ENCODE assay signal across 11 mouse cellular contexts in the genomic region with DNA sequence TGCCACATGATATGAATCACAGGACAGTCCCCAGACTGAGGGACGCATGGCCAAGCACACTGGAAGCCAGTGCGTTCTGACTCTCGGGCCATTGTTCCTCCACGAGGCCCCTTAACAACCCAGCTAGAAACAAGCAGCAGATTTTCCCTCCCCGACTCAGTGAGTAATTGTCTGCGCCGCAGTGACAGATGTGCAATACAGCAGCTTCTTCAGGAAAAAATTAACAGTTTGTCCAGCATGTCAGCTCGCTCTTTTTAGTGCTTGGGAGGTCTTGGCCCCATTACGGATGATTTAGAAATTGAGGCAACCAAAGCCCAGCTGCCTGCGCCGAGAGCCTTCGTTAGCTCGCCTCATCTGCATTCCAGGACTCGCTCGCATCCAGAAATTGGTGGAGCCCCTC.
A peak's percentile ranks its signal among the peaks of the same experiment; 100 is the strongest.
DNase-seq lines count a peak whose midpoint lies in the region; ATAC-seq and TF ChIP-seq lines count a peak whose summit lies in the region.
"Had no signal": no experiment of that assay in that cellular context is flagged by ENCODE, and none has a peak within 500 bp of the region (broad histone marks: within the 10 kb centered on the region; RNA-seq: fewer than 3 reads in every experiment).

No protein-coding gene starts in this region.

- no peaks in the 10 kb centered on the region; the same call in 1 of the 2 replicates for H3K4me1 ChIP-seq in lung, embryonic 14.5 days (ENCODE audit: insufficient read depth)
- H3K4me1 ChIP-seq in forebrain, postnatal 0 days (ENCODE audit: insufficient read depth): no peaks in the 10 kb centered on the region
- H3K4me1 ChIP-seq in neural tube, embryonic 13.5 days (replicated peaks): peaks cover 11% of the 10 kb centered on the region; the same call in 1 of the 2 replicates

- ATAC-seq in lung, embryonic 14.5 days (ENCODE audit: insufficient read depth): peak; percentile 77
- ATAC-seq in forebrain, postnatal 0 days: peak; percentile 38; the same call in 1 of the 2 replicates
- no peak for ATAC-seq in neural tube, embryonic 13.5 days (ENCODE audit: low read depth)

- H3K27ac ChIP-seq in lung, embryonic 14.5 days (ENCODE audit: low read depth): no peak overlapping the region
- H3K27ac ChIP-seq in forebrain, postnatal 0 days (ENCODE audit: low read depth, low read length): no peak overlapping the region
- peak overlapping the region; percentile 64 for H3K27ac ChIP-seq in neural tube, embryonic 13.5 days (replicated peaks)

- H3K4me3 ChIP-seq in lung, embryonic 14.5 days (ENCODE audit: low read depth, low read length): no peak overlapping the region
- no peak overlapping the region for H3K4me3 ChIP-seq in forebrain, postnatal 0 days (ENCODE audit: low read depth, low read length)
- H3K4me3 ChIP-seq in neural tube, embryonic 13.5 days: no peak overlapping the region

- DNase-seq in lung, embryonic 14.5 days: peak; percentile 79
- no peak for DNase-seq in lung, postnatal 36 days
- peak; percentile 21 for DNase-seq in forebrain, postnatal 0 days
- peak; percentile 43 for DNase-seq in lung, postnatal 10 days
- DNase-seq in frontal cortex, postnatal 14 days (ENCODE audit: low spot score in 2 of 2): no peak
- no peak for DNase-seq in spleen, postnatal 4 days (ENCODE audit: low spot score in 2 of 2)
- DNase-seq: adrenal gland, postnatal 25 days; cerebellum, adult 11-12 months; heart, postnatal 36 days had no signal

- TF ChIP-seq CTCF in lung, embryonic 14.5 days (IDR thresholded peaks at IDR 0.05; ENCODE audit: low read depth): no peak
- TF ChIP-seq CTCF in forebrain, postnatal 0 days (IDR thresholded peaks at IDR 0.05; ENCODE audit: low read depth): no peak

- H3K36me3 ChIP-seq in lung, embryonic 14.5 days (ENCODE audit: insufficient read depth): no peaks in the 10 kb centered on the region
- no peaks in the 10 kb centered on the region for H3K36me3 ChIP-seq in forebrain, postnatal 0 days (ENCODE audit: insufficient read depth)
- H3K36me3 ChIP-seq in neural tube, embryonic 13.5 days: no peaks in the 10 kb centered on the region

- no peak overlapping the region for H3K4me2 ChIP-seq in lung, embryonic 14.5 days
- no peak overlapping the region for H3K4me2 ChIP-seq in forebrain, postnatal 0 days (ENCODE audit: low read depth)
- no peak overlapping the region for H3K4me2 ChIP-seq in neural tube, embryonic 13.5 days

- WGBS in lung, embryonic 14.5 days: 47% methylated on average over 15 of the region's 15 CpGs
- WGBS in forebrain, postnatal 0 days: 29% methylated on average over 15 of the region's 15 CpGs
- WGBS in neural tube, embryonic 13.5 days: 34% methylated on average over 15 of the region's 15 CpGs

- no peaks in the 10 kb centered on the region for H3K9me3 ChIP-seq in lung, embryonic 14.5 days (ENCODE audit: low read depth, low read length)
- no peaks in the 10 kb centered on the region for H3K9me3 ChIP-seq in forebrain, postnatal 0 days (ENCODE audit: low read length)
- no peaks in the 10 kb centered on the region for H3K9me3 ChIP-seq in neural tube, embryonic 13.5 days

- H3K27me3 ChIP-seq in lung, embryonic 14.5 days (ENCODE audit: insufficient read depth, low read length): no peaks in the 10 kb centered on the region
- H3K27me3 ChIP-seq in forebrain, postnatal 0 days (ENCODE audit: insufficient read depth, low read length): no peaks in the 10 kb centered on the region
- H3K27me3 ChIP-seq in neural tube, embryonic 13.5 days: no peaks in the 10 kb centered on the region
- H3K27me3 ChIP-seq: CH12.LX had no signal

- H3K9ac ChIP-seq in lung, embryonic 14.5 days: no peak overlapping the region
- H3K9ac ChIP-seq in forebrain, postnatal 0 days: no peak overlapping the region
- H3K9ac ChIP-seq in neural tube, embryonic 13.5 days: no peak overlapping the region

Comparison
In these comparisons a context has a peak if more than half of its experiments do, and no peak if none do; other contexts are left out.
1. DNase-seq: peak in lung, embryonic 14.5 days (single experiment), forebrain, postnatal 0 days (single experiment) and lung, postnatal 10 days (single experiment); none in lung, postnatal 36 days (single experiment), frontal cortex, postnatal 14 days (0 of 2) and spleen, postnatal 4 days (0 of 2).